In the genomic region with DNA sequence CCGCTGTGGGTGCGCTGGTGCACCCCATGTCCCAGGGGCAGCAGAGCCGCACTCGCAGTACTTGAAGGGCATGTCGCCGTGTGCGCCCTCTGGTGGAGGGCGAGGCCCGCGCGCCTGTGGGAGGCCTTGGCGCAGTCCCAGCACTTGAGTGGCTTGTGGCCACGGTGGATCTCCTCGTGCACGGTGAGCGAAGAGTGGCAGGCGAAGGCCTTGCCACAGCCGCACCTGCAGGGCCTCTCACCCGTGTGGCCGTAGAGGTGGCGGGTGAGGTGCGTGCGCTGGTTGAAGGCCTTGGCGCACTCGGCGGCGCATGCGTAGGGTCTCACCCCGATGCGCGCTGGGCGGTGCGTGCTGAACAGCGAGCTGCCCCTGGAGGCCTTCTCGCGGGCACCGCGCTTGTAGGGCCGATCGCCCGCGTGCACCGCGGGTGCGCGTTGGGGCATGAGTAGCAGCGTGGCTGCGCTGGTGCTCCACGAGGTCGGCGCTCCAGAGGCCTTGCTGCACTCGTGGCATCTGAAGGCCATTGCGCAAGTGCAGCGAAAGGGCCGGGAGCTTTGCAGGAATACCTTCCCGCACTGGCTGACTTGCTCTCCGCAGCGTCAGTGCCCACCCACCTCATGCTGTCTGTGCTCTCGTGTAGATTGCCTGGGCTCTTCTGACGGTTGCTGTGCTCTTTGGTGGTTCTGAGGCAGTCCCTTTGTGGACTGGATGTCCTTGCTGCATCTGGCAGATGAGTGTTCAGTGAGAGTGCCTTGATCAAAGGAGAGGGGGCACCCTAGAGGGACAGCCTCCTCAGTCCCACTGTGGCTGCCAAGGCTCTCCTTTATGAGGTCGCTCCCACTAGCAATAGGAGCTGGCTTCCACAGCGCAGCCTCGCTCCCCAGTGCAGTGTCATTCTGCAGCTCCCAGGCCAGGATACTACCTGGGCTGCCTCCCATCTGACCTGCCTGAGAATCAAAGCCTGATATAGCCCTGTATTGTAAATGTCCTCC, we compare ENCODE assay signal across 8 mouse cellular contexts. TPM values are rescaled to one million over a fixed set of nuclear protein-coding genes. Genes with fewer than 3 reads are reported as not detected.
A peak's percentile ranks its signal among the peaks of the same experiment; 100 is the strongest.
DNase-seq lines count a peak whose midpoint lies in the region; ATAC-seq and TF ChIP-seq lines count a peak whose summit lies in the region.

No protein-coding gene starts in this region.

- no peaks in the 10 kb centered on the region for H3K36me3 ChIP-seq in MEL (ENCODE audit: control insufficient read depth in 1 of 2, insufficient read depth in 2 of 2, low read length in 2 of 2)
- H3K36me3 ChIP-seq in lung, postnatal 0 days (ENCODE audit: insufficient read depth, low read length) = no peaks in the 10 kb centered on the region

- peak; percentile 52 to 86 for TF ChIP-seq POLR2A in MEL (IDR thresholded peaks at IDR 0.05; ENCODE audit: control insufficient read depth in 1 of 2, insufficient read depth in 1 of 2, low read depth in 1 of 2, low read length in 2 of 2, poor library complexity in 1 of 2)

- ATAC-seq in erythroid progenitor cell, adult 5-6 weeks (replicated peaks; ENCODE audit: low FRiP score, poor library complexity, severe bottlenecking) = peak; percentile 87
- ATAC-seq in lung, postnatal 0 days = peak; percentile 78

- TF ChIP-seq CTCF in MEL (IDR thresholded peaks at IDR 0.05 in 2 of 3, conservative IDR thresholded peaks at IDR 0.05 in 1 of 3; ENCODE audit: control insufficient read depth in 1 of 3, insufficient read depth in 1 of 3, low read depth in 2 of 3, low read length in 3 of 3, poor library complexity in 1 of 3, severe bottlenecking in 1 of 3) = peak; percentile 83 to 90 (median 85)
- peak; percentile 97 for TF ChIP-seq CTCF in lung, postnatal 0 days (IDR thresholded peaks at IDR 0.05)

- H3K9me3 ChIP-seq in MEL (replicated peaks; ENCODE audit: insufficient read depth, low read length) = no peaks in the 10 kb centered on the region
- H3K9me3 ChIP-seq in lung, postnatal 0 days (ENCODE audit: low read length) = no peaks in the 10 kb centered on the region

- peak; percentile 34 for TF ChIP-seq RAD21 in MEL (IDR thresholded peaks at IDR 0.05; ENCODE audit: low read depth, low read length)

- 4% methylated on average over 55 of the region's 63 CpGs for WGBS in lung, postnatal 0 days

- DNase-seq in MEL (ENCODE audit: low read depth, low spot score) = peak; percentile 89
- peak; percentile 73 for DNase-seq in c-Kit-positive CD71-negative TER-119-negative erythroid progenitor cells, embryonic 14.5 days (ENCODE audit: low read depth)
- peak; percentile 75 to 78 for DNase-seq in heart, postnatal 14 days
- peak; percentile 75 to 83 for DNase-seq in kidney, postnatal 4 days
- DNase-seq in lung, postnatal 0 days (ENCODE audit: low spot score) = peak; percentile 82
- peak; percentile 85 for DNase-seq in retina, embryonic 14.5 days (ENCODE audit: low spot score)
- peak; percentile 63 for DNase-seq in urinary bladder, postnatal 14 days (ENCODE audit: low spot score)

- no peaks in the 10 kb centered on the region for H3K27me3 ChIP-seq in MEL (ENCODE audit: control insufficient read depth in 1 of 2, insufficient read depth in 2 of 2, low read length in 2 of 2)
- 0 out of 2 replicates have a peak, but pooled peaks cover 3% of the 10 kb centered on the region for H3K27me3 ChIP-seq in lung, postnatal 0 days (replicated peaks; ENCODE audit: insufficient read depth, low read length)

- no peaks in the 10 kb centered on the region for H3K79me2 ChIP-seq in MEL (ENCODE audit: control insufficient read depth, insufficient read depth, low read length, poor library complexity)

- intact Hi-C loops in heart, postnatal 14 days (cut with DNase I) = no loop called here

- no peak for TF ChIP-seq EP300 in MEL (IDR thresholded peaks at IDR 0.05; ENCODE audit: low read depth in 1 of 2, low read length in 2 of 2)
- no peak for TF ChIP-seq EP300 in lung, postnatal 0 days (IDR thresholded peaks at IDR 0.05)

- peak overlapping the region; percentile 62 for H3K9ac ChIP-seq in MEL (ENCODE audit: control insufficient read depth, low read depth, low read length, poor library complexity, severe bottlenecking)
- H3K9ac ChIP-seq in lung, postnatal 0 days (replicated peaks; ENCODE audit: low read depth) = no peak overlapping the region

- H3K4me3 ChIP-seq in MEL (ENCODE audit: control insufficient read depth in 1 of 2, insufficient read depth in 1 of 2, low read depth in 2 of 2, low read length in 2 of 2) = peak overlapping the region; percentile 41 to 49
- H3K4me3 ChIP-seq in lung, postnatal 0 days (ENCODE audit: low read depth, low read length) = peak overlapping the region; percentile 35

- H3K4me1 ChIP-seq in MEL (ENCODE audit: control insufficient read depth in 1 of 2, insufficient read depth in 2 of 2, low read length in 2 of 2) = 0 out of 4 replicates have a peak, but pooled peaks cover 0 to 2% of the 10 kb centered on the region in 2 experiments
- peaks cover 4% of the 10 kb centered on the region; the same call in 1 of the 2 replicates for H3K4me1 ChIP-seq in lung, postnatal 0 days (ENCODE audit: insufficient read depth, low read depth, low read length)

- H3K27ac ChIP-seq in MEL (ENCODE audit: control insufficient read depth, low read depth, low read length) = no peak overlapping the region
- H3K27ac ChIP-seq in lung, postnatal 0 days (ENCODE audit: low read length) = no peak overlapping the region

- peak overlapping the region; percentile 74 for H3K4me2 ChIP-seq in lung, postnatal 0 days (replicated peaks; ENCODE audit: low read depth, low read length)

TF ChIP-seq in MEL, 35 proteins besides CTCF, POLR2A, EP300 and RAD21 (continues in another document):
- no peak for TF ChIP-seq ETS1 (IDR thresholded peaks at IDR 0.05; ENCODE audit: low read depth, low read length)
- TF ChIP-seq NRF1 (IDR thresholded peaks at IDR 0.05; ENCODE audit: insufficient read depth, low read depth, low read length, poor library complexity, severe bottlenecking) = peak; percentile 81
- TF ChIP-seq GABPA (IDR thresholded peaks at IDR 0.05; ENCODE audit: low read depth, low read length) = no peak
- TF ChIP-seq ZKSCAN1 (IDR thresholded peaks at IDR 0.05; ENCODE audit: low read depth, low read length) = no peak
- no peak for TF ChIP-seq CHD1 (IDR thresholded peaks at IDR 0.05; ENCODE audit: low read depth, low read length)
- 0 out of 2 replicates have a peak, but pooled peaks have one; percentile 21 for TF ChIP-seq ZMIZ1 (IDR thresholded peaks at IDR 0.05; ENCODE audit: low read depth, low read length)
- no peak for TF ChIP-seq MYB (IDR thresholded peaks at IDR 0.05; ENCODE audit: low read depth, low read length)
- TF ChIP-seq USF2 (IDR thresholded peaks at IDR 0.05; ENCODE audit: borderline replicate concordance in 1 of 2, insufficient read depth in 1 of 2, low read depth in 1 of 2, low read length in 2 of 2) = no peak
- no peak for TF ChIP-seq TCF12 (IDR thresholded peaks at IDR 0.05; ENCODE audit: low read depth, low read length)
- peak; percentile 66; the same call in 1 of the 2 replicates for TF ChIP-seq MAX (IDR thresholded peaks at IDR 0.05; ENCODE audit: low read length)
- no peak for TF ChIP-seq HCFC1 (IDR thresholded peaks at IDR 0.05; ENCODE audit: low read depth, low read length)
- no peak for TF ChIP-seq RCOR1 (IDR thresholded peaks at IDR 0.05; ENCODE audit: low read depth, low read length)
- no peak for TF ChIP-seq UBTF (IDR thresholded peaks at IDR 0.05; ENCODE audit: borderline replicate concordance, insufficient read depth, low read depth, low read length)
- TF ChIP-seq GATA1 (IDR thresholded peaks at IDR 0.05; ENCODE audit: low read depth, low read length) = no peak
- peak; percentile 35; the same call in 1 of the 2 replicates for TF ChIP-seq MYC (IDR thresholded peaks at IDR 0.05; ENCODE audit: low read depth, low read length)
- TF ChIP-seq MAFK (IDR thresholded peaks at IDR 0.05; ENCODE audit: borderline replicate concordance, low read depth, low read length) = no peak

RNA-seq across cellular contexts. Expression of gene B830017H08Rik, which starts 17.2 kb away (rescaled TPM):
- total RNA-seq in MEL (2012; rRNA removed) = not detected in 2 replicates
- under 1 TPM in 1 of 2 experiments, not detected in 1; 0.06 TPM for polyA plus RNA-seq in MEL (2012; ENCODE audit: insufficient read depth in 1 of 2, insufficient read length in 2 of 2, low read depth in 1 of 2, low replicate concordance in 2 of 2, missing spikeins in 1 of 2)
- total RNA-seq in erythroid progenitor cell, adult 5-6 weeks (2015; ENCODE audit: low replicate concordance) = not detected in 2 replicates
- total RNA-seq in erythroid progenitor cell, adult 5-6 weeks (2017; ENCODE audit: low replicate concordance) = not detected in 2 replicates
- not detected for total RNA-seq in heart, postnatal 14 days (2021)
- not detected in 2 replicates for polyA plus RNA-seq in lung, postnatal 0 days (2015; fragmentation: Nextera tagmentation; extraction: Ambion mirVana)

RNA-seq across cellular contexts. Expression of gene Scarf2, which starts 18.6 kb away (rescaled TPM):
- total RNA-seq in MEL (2012; rRNA removed) = 0.62 TPM in 2 replicates
- 1 to 10 TPM in 1 of 2 experiments, not detected in 1; 1.2 TPM for polyA plus RNA-seq in MEL (2012; ENCODE audit: insufficient read depth in 1 of 2, insufficient read length in 2 of 2, low read depth in 1 of 2, low replicate concordance in 2 of 2, missing spikeins in 1 of 2)
- 0.42 TPM in 1 of 2 replicates, not detected in the other for total RNA-seq in erythroid progenitor cell, adult 5-6 weeks (2015; ENCODE audit: low replicate concordance)
- not detected in 2 replicates for total RNA-seq in erythroid progenitor cell, adult 5-6 weeks (2017; ENCODE audit: low replicate concordance)
- 10 to 100 TPM in 1 of 2 experiments, 1 to 10 TPM in 1; 9.8 to 10.2 TPM for total RNA-seq in heart, postnatal 14 days (2021)
- 18.5 and 20.4 TPM in 2 replicates for polyA plus RNA-seq in lung, postnatal 0 days (2015; fragmentation: Nextera tagmentation; extraction: Ambion mirVana)

RNA-seq across cellular contexts. Expression of gene Car15, which starts 22.5 kb away (rescaled TPM):
- 2.0 and 2.4 TPM in 2 replicates for total RNA-seq in MEL (2012; rRNA removed)
- polyA plus RNA-seq in MEL (2012; ENCODE audit: insufficient read depth in 1 of 2, insufficient read length in 2 of 2, low read depth in 1 of 2, low replicate concordance in 2 of 2, missing spikeins in 1 of 2) = 1 to 10 TPM in 1 of 2 experiments, not detected in 1; 3.6 TPM
- total RNA-seq in erythroid progenitor cell, adult 5-6 weeks (2015; ENCODE audit: low replicate concordance) = 7.1 and 9.7 TPM in 2 replicates
- 4.6 and 9.5 TPM in 2 replicates for total RNA-seq in erythroid progenitor cell, adult 5-6 weeks (2017; ENCODE audit: low replicate concordance)
- 1 to 10 TPM; 1.5 to 2.5 TPM for total RNA-seq in heart, postnatal 14 days (2021)
- polyA plus RNA-seq in lung, postnatal 0 days (2015; fragmentation: Nextera tagmentation; extraction: Ambion mirVana) = 1.8 TPM in 2 replicates

RNA-seq across cellular contexts. Expression of gene Klhl22, which starts 56.3 kb away (rescaled TPM):
- 93.6 and 97.0 TPM in 2 replicates for total RNA-seq in MEL (2012; rRNA removed)
- 100 to 1,000 TPM in 1 of 2 experiments, 10 to 100 TPM in 1; 82.4 to 191 TPM for polyA plus RNA-seq in MEL (2012; ENCODE audit: insufficient read depth in 1 of 2, insufficient read length in 2 of 2, low read depth in 1 of 2, low replicate concordance in 2 of 2, missing spikeins in 1 of 2)
- total RNA-seq in erythroid progenitor cell, adult 5-6 weeks (2015; ENCODE audit: low replicate concordance) = 4.2 and 5.4 TPM in 2 replicates
- 3.7 and 3.9 TPM in 2 replicates for total RNA-seq in erythroid progenitor cell, adult 5-6 weeks (2017; ENCODE audit: low replicate concordance)
- total RNA-seq in heart, postnatal 14 days (2021) = 10 to 100 TPM; 18.2 to 21.7 TPM
- polyA plus RNA-seq in lung, postnatal 0 days (2015; fragmentation: Nextera tagmentation; extraction: Ambion mirVana) = 25.4 and 29.8 TPM in 2 replicates
